In the genomic region with DNA sequence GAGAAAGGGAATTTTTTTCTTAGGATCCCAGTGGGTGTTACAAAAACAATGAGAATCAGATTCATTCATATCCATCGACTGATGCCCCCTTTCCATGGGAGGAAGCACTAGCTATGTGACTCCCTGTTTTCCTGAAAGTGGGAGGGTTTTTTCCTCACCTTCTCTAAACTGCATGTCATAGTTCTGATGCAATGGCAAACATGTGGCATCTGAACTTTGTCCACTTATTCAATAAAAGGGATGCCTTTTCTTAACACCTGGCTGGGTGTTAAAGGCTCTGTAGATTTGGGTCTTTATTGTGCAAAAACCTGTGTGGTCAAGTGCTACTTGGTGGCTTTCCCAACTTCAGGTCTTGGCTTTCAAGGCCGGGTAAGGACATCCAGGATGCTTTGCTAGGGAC, we compare ENCODE assay signal across 22 mouse cellular contexts. TPM values are rescaled to one million over a fixed set of nuclear protein-coding genes. Genes with fewer than 3 reads are reported as not detected.
DNase-seq lines count a peak whose midpoint lies in the region; ATAC-seq and TF ChIP-seq lines count a peak whose summit lies in the region.
"Had no signal": no experiment of that assay in that cellular context is flagged by ENCODE, and none has a peak within 500 bp of the region (broad histone marks: within the 10 kb centered on the region; RNA-seq: fewer than 3 reads in every experiment).

No protein-coding gene starts in this region.

- H3K4me3 ChIP-seq in heart, embryonic 13.5 days, result no peak overlapping the region
- H3K4me3 ChIP-seq in MEL (ENCODE audit: control insufficient read depth in 1 of 2, insufficient read depth in 1 of 2, low read depth in 2 of 2, low read length in 2 of 2), result no peak overlapping the region
- H3K4me3 ChIP-seq in liver, embryonic 11.5 days (ENCODE audit: low read depth, low read length), result no peak overlapping the region
- no peak overlapping the region for H3K4me3 ChIP-seq in liver, embryonic 16.5 days (ENCODE audit: low read depth, low read length)
- H3K4me3 ChIP-seq: forebrain, embryonic 12.5 days; megakaryocyte, embryonic 14.5 days; midbrain, embryonic 12.5 days; myocyte; neural tube, embryonic 12.5 days had no signal

- WGBS in heart, embryonic 13.5 days, result 72% methylated on average over 2 of the region's 2 CpGs
- WGBS in liver, embryonic 11.5 days, result 69% methylated on average over 2 of the region's 2 CpGs
- WGBS in liver, embryonic 16.5 days (ENCODE audit: insufficient replicate concordance), result 48% methylated on average over 2 of the region's 2 CpGs

- H3K9me3 ChIP-seq in heart, embryonic 13.5 days, result 0 out of 2 replicates have a peak, but pooled peaks cover 6% of the 10 kb centered on the region
- no peaks in the 10 kb centered on the region for H3K9me3 ChIP-seq in MEL (replicated peaks; ENCODE audit: insufficient read depth, low read length)
- H3K9me3 ChIP-seq in liver, embryonic 11.5 days (ENCODE audit: control insufficient read depth, low read length), result no peaks in the 10 kb centered on the region
- H3K9me3 ChIP-seq in liver, embryonic 16.5 days (replicated peaks; ENCODE audit: control insufficient read depth, low read length), result peaks cover 3% of the 10 kb centered on the region; the same call in 1 of the 2 replicates
- H3K9me3 ChIP-seq: forebrain, embryonic 12.5 days; megakaryocyte, embryonic 14.5 days; midbrain, embryonic 12.5 days; neural tube, embryonic 12.5 days had no signal

- H3K27me3 ChIP-seq in heart, embryonic 13.5 days (replicated peaks), result no peaks in the 10 kb centered on the region
- no peaks in the 10 kb centered on the region for H3K27me3 ChIP-seq in MEL (ENCODE audit: control insufficient read depth in 1 of 2, insufficient read depth in 2 of 2, low read length in 2 of 2)
- no peaks in the 10 kb centered on the region for H3K27me3 ChIP-seq in liver, embryonic 11.5 days (replicated peaks; ENCODE audit: control insufficient read depth, insufficient read depth, low read length)
- H3K27me3 ChIP-seq in liver, embryonic 16.5 days (ENCODE audit: control insufficient read depth, insufficient read depth, low read depth, low read length), result no peaks in the 10 kb centered on the region
- H3K27me3 ChIP-seq: CH12.LX; forebrain, embryonic 12.5 days; megakaryocyte, embryonic 14.5 days; midbrain, embryonic 12.5 days; neural tube, embryonic 12.5 days had no signal

- intact Hi-C loops in heart, postnatal 10 days (cut with DNase I), result no loop called here

- TF ChIP-seq EP300 in MEL (IDR thresholded peaks at IDR 0.05; ENCODE audit: low read depth in 1 of 2, low read length in 2 of 2), result no peak

- no peak for TF ChIP-seq CTCF in MEL (IDR thresholded peaks at IDR 0.05 in 2 of 3, conservative IDR thresholded peaks at IDR 0.05 in 1 of 3; ENCODE audit: control insufficient read depth in 1 of 3, insufficient read depth in 1 of 3, low read depth in 2 of 3, low read length in 3 of 3, poor library complexity in 1 of 3, severe bottlenecking in 1 of 3)

- TF ChIP-seq RAD21 in MEL (IDR thresholded peaks at IDR 0.05; ENCODE audit: low read depth, low read length), result no peak

- H3K79me2 ChIP-seq in MEL (ENCODE audit: control insufficient read depth, insufficient read depth, low read length, poor library complexity), result peaks cover 76% of the 10 kb centered on the region

- no peak for DNase-seq in heart, postnatal 10 days
- DNase-seq in MEL (ENCODE audit: low read depth, low spot score), result no peak
- no peak for DNase-seq in liver, embryonic 11.5 days (ENCODE audit: low spot score)
- no peak for DNase-seq in adrenal gland, adult 18-20 months (ENCODE audit: low spot score in 2 of 2)
- no peak for DNase-seq in right cerebral cortex, postnatal 10 days (ENCODE audit: low spot score in 2 of 2)
- DNase-seq: adrenal gland, postnatal 14 days; cerebellum, adult 11-12 months; cerebellum, adult 9-11 months; gastrocnemius, postnatal 10 days; kidney, adult 9 months; kidney, postnatal 10 days; lung, postnatal 4 days had no signal

- ATAC-seq in heart, embryonic 13.5 days (ENCODE audit: extremely low read depth, insufficient number of reproducible peaks, low FRiP score, low TSS enrichment), result no peak
- no peak for ATAC-seq in liver, embryonic 11.5 days (replicated peaks; ENCODE audit: low FRiP score)
- no peak for ATAC-seq in liver, embryonic 16.5 days (ENCODE audit: low read depth)
- ATAC-seq: hindbrain, embryonic 16.5 days had no signal

- no peak overlapping the region for H3K9ac ChIP-seq in heart, embryonic 13.5 days
- peak overlapping the region; percentile 67 for H3K9ac ChIP-seq in MEL (ENCODE audit: control insufficient read depth, low read depth, low read length, poor library complexity, severe bottlenecking)
- H3K9ac ChIP-seq in liver, embryonic 11.5 days (ENCODE audit: low read depth, low read length), result peak overlapping the region; percentile 25; the same call in 1 of the 2 replicates
- H3K9ac ChIP-seq in liver, embryonic 16.5 days (ENCODE audit: low read depth, low read length), result no peak overlapping the region; the same call in 1 of the 2 replicates
- H3K9ac ChIP-seq: forebrain, embryonic 12.5 days; midbrain, embryonic 12.5 days; neural tube, embryonic 12.5 days had no signal

- H3K4me1 ChIP-seq in heart, embryonic 13.5 days, result peaks cover 67% of the 10 kb centered on the region
- H3K4me1 ChIP-seq in MEL (ENCODE audit: control insufficient read depth in 1 of 2, insufficient read depth in 2 of 2, low read length in 2 of 2), result peaks cover 70 to 91% of the 10 kb centered on the region in 2 experiments
- H3K4me1 ChIP-seq in liver, embryonic 11.5 days (replicated peaks; ENCODE audit: control insufficient read depth, insufficient read depth, low read length), result peaks cover 65% of the 10 kb centered on the region
- peaks cover 71% of the 10 kb centered on the region for H3K4me1 ChIP-seq in liver, embryonic 16.5 days (ENCODE audit: control insufficient read depth, low read depth, low read length)

- H3K4me2 ChIP-seq in heart, embryonic 13.5 days, result no peak overlapping the region
- 0 out of 2 replicates have a peak overlapping the region, but pooled peaks have one; percentile 21 for H3K4me2 ChIP-seq in liver, embryonic 11.5 days
- peak overlapping the region; percentile 46; the same call in 1 of the 2 replicates for H3K4me2 ChIP-seq in liver, embryonic 16.5 days (ENCODE audit: low read depth, low read length)
- H3K4me2 ChIP-seq: forebrain, embryonic 12.5 days; midbrain, embryonic 12.5 days; neural tube, embryonic 12.5 days had no signal

- no peak for TF ChIP-seq POLR2A in MEL (IDR thresholded peaks at IDR 0.05; ENCODE audit: control insufficient read depth in 1 of 2, insufficient read depth in 1 of 2, low read depth in 1 of 2, low read length in 2 of 2, poor library complexity in 1 of 2)

- H3K27ac ChIP-seq in heart, embryonic 13.5 days (replicated peaks), result peak overlapping the region; percentile 36; the same call in 1 of the 2 replicates
- H3K27ac ChIP-seq in MEL (ENCODE audit: control insufficient read depth, low read depth, low read length), result peak overlapping the region; percentile 100
- peak overlapping the region; percentile 90 for H3K27ac ChIP-seq in liver, embryonic 11.5 days (ENCODE audit: low read depth, low read length)
- peak overlapping the region; percentile 88 for H3K27ac ChIP-seq in liver, embryonic 16.5 days (ENCODE audit: low read length)
- H3K27ac ChIP-seq: forebrain, embryonic 12.5 days; midbrain, embryonic 12.5 days; neural tube, embryonic 12.5 days had no signal

- H3K36me3 ChIP-seq in heart, embryonic 13.5 days, result no peaks in the 10 kb centered on the region
- peaks cover 36 to 97% of the 10 kb centered on the region in 2 experiments for H3K36me3 ChIP-seq in MEL (ENCODE audit: control insufficient read depth in 1 of 2, insufficient read depth in 2 of 2, low read length in 2 of 2)
- peaks cover 5% of the 10 kb centered on the region; the same call in 1 of the 2 replicates for H3K36me3 ChIP-seq in liver, embryonic 11.5 days (ENCODE audit: control insufficient read depth, insufficient read depth, low read length)
- H3K36me3 ChIP-seq in liver, embryonic 16.5 days (ENCODE audit: control insufficient read depth, insufficient read depth), result peaks cover 6% of the 10 kb centered on the region

TF ChIP-seq in MEL, 35 proteins besides CTCF, POLR2A, EP300 and RAD21:
- TF ChIP-seq ZKSCAN1 (IDR thresholded peaks at IDR 0.05; ENCODE audit: low read depth, low read length), result no peak
- no peak for TF ChIP-seq MAFK (IDR thresholded peaks at IDR 0.05; ENCODE audit: borderline replicate concordance, low read depth, low read length)
- no peak for TF ChIP-seq ZMIZ1 (IDR thresholded peaks at IDR 0.05; ENCODE audit: low read depth, low read length)
- peak; percentile 83; the same call in 1 of the 2 replicates for TF ChIP-seq CHD1 (IDR thresholded peaks at IDR 0.05; ENCODE audit: low read depth, low read length)
- TF ChIP-seq SMC3 (IDR thresholded peaks at IDR 0.05; ENCODE audit: low read depth, low read length), result no peak
- 0 out of 2 replicates have a peak, but pooled peaks have one; percentile 21 for TF ChIP-seq MYC (IDR thresholded peaks at IDR 0.05; ENCODE audit: low read depth, low read length)

RNA-seq across cellular contexts. Expression of a gene that starts 57.4 kb away (rescaled TPM):
- polyA plus RNA-seq in heart, embryonic 13.5 days (2015; fragmentation: Nextera tagmentation; extraction: Ambion mirVana), result 15.3 and 15.9 TPM in 2 replicates
- total RNA-seq in heart, postnatal 10 days (2021), result 1 to 10 TPM; 4.4 to 7.4 TPM
- 37.0 and 43.8 TPM in 2 replicates for total RNA-seq in MEL (2012; rRNA removed)
- 100 to 1,000 TPM in 1 of 2 experiments, 10 to 100 TPM in 1; 83.8 to 112 TPM for polyA plus RNA-seq in MEL (2012; ENCODE audit: insufficient read depth in 1 of 2, insufficient read length in 2 of 2, low read depth in 1 of 2, low replicate concordance in 2 of 2, missing spikeins in 1 of 2)
- polyA plus RNA-seq in liver, embryonic 11.5 days (2014; fragmentation: Nextera tagmentation; extraction: Ambion mirVana), result 92.2 and 95.4 TPM in 2 replicates
- 17.7 and 20.9 TPM in 2 replicates for polyA plus RNA-seq in liver, embryonic 16.5 days (2015; fragmentation: Nextera tagmentation; extraction: Ambion mirVana)
- total RNA-seq in adrenal gland, adult 18-20 months (2021), result 1 to 10 TPM; 3.2 to 3.8 TPM
- polyA plus RNA-seq: C2C12, myocyte had no signal

Comparison
In these comparisons a context has a peak if more than half of its experiments do, and no peak if none do; other contexts are left out.
1. H3K9ac ChIP-seq: peak in MEL (single experiment) and liver, embryonic 11.5 days (single experiment); none in heart, embryonic 13.5 days (single experiment) and liver, embryonic 16.5 days (single experiment).
2. H3K27ac ChIP-seq: peak in every context shown above with its lines; median percentile 100 in MEL; 90 in liver, embryonic 11.5 days; 88 in liver, embryonic 16.5 days; 36 in heart, embryonic 13.5 days.